Mouse (Mus musculus) hindbrain, embryonic 10.5 days (tissue): ENCODE data around the gene Bet1l. TPM values are rescaled to one million over a fixed set of nuclear protein-coding genes. Genes with fewer than 3 reads are reported as not detected.
"Not testable (repeated sequence)": the region's sequence is repeated elsewhere in the genome, so short reads cannot be mapped to it uniquely, and the experiment has no call there.

Experiments used
- DNase-seq: peaks from one replicate; pipeline ENCODE4 v3.0.0-alpha.2; 2017; ENCODE audit warnings: low spot score
- H3K27ac ChIP-seq: fragments of 300-500 bp; sonication (generic); 2 replicates; pipeline ENCODE4 v1.5.1; 2016; ENCODE audit warnings: mild to moderate bottlenecking, moderate library complexity
- H3K27me3 ChIP-seq: fragments of 300-500 bp; sonication (generic); 2 replicates; pipeline ENCODE4 v1.6.1; 2016; ENCODE audit warnings: mild to moderate bottlenecking; ENCODE audit not compliant: poor library complexity, insufficient read depth, severe bottlenecking
- H3K36me3 ChIP-seq: fragments of 300-500 bp; sonication (generic); 2 replicates; pipeline ENCODE4 v1.6.1; 2016; ENCODE audit warnings: mild to moderate bottlenecking, moderate library complexity
- H3K4me1 ChIP-seq: fragments of 300-500 bp; sonication (generic); replicated peaks from 2 replicates; pipeline ENCODE4 v1.6.1; 2016; ENCODE audit warnings: mild to moderate bottlenecking
- H3K4me3 ChIP-seq: fragments of 300-500 bp; sonication (generic); 2 replicates; pipeline ENCODE4 v1.5.1; 2016; ENCODE audit warnings: mild to moderate bottlenecking, moderate library complexity
- H3K9me3 ChIP-seq: fragments of 300-500 bp; sonication (generic); 2 replicates; pipeline ENCODE4 v1.6.1; 2016; ENCODE audit warnings: mild to moderate bottlenecking, moderate library complexity
- WGBS: fragments of 180-500 bp; shearing (Covaris S2); methylation state at CpG from one replicate; pipeline ENCODE4 v1.1.7; 2016; 5-methylcytosine and 5-hydroxymethylcytosine counted together
- polyA plus RNA-seq: library from polyadenylated mRNA; unstranded; fragments of >200 nt; fragmentation: Nextera tagmentation; extraction: Ambion mirVana; gene quantifications from 2 replicates; pipeline ENCODE4 v1.2.1, GENCODE M21; 2016

The Bet1l gene
- polyA plus RNA-seq, result 20.9 and 28.8 TPM in 2 replicates

DNA sequence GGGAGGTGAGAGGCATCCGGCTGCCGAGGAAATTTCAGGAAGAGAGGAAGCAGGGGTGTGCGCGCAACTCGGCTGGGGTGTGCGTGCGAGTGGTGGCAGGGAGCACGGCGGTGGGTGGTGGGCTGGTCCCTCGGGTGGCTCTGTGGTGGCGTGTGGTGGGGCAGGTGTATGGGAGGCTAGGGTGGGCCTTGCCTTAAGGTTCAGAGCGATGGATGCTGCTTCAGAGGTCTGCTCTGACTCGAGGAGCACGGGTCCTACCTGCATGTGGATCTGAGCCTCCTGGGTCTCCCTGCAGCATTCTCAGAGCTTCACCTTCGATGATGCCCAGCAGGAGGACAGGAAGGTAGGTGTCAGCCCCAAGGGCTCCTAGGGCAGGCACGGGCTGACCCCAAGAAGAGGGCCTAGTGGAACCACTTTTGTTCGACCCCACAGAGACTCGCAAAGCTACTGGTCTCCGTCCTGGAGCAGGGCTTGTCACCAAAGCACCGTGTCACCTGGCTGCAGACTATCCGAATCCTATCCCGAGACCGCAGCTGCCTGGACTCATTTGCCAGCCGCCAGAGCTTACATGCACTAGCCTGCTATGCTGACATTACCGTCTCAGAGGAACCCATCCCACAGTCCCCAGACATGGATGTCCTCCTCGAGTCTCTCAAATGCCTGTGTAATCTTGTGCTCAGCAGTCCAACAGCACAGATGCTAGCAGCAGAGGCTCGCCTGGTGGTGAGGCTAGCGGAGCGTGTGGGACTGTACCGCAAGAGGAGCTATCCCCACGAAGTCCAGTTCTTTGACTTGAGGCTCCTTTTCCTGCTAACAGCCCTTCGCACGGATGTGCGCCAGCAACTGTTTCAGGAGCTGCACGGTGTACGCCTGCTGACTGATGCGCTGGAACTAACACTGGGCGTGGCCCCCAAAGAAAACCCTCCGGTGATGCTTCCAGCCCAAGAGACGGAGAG, at the start of gene Bet1l:
TSS of gene Bet1l (minus strand) at position 28 of the 956 bp plus-strand sequence.
- H3K9me3 ChIP-seq, result no peaks in the 10 kb centered on the region
- no peaks in the 10 kb centered on the region for H3K27me3 ChIP-seq
- peaks cover 30% of the 10 kb centered on the region for H3K4me1 ChIP-seq
- peak within 1 kb of the TSS; percentile 74 for H3K4me3 ChIP-seq
- DNase-seq, result no peak
- H3K27ac ChIP-seq, result peak within 1 kb of the TSS; percentile 87
- H3K36me3 ChIP-seq, result peaks cover 67% of the 10 kb centered on the region
- WGBS, result 41% methylated on average over 40 of the region's 40 CpGs

GRCm38 (mm10) chr7:140907131-140907530, 49.8 kb upstream of the Bet1l start:
- Histone ChIP-seq H3K4me3 (no peak overlapping the region), H3K27me3 (0 out of 2 replicates have a peak, but pooled peaks cover 3% of the 10 kb centered on the region), H3K27ac (no peak overlapping the region), H3K36me3 (no peaks in the 10 kb centered on the region), H3K9me3 (no peaks in the 10 kb centered on the region), H3K4me1 (peaks cover 16% of the 10 kb centered on the region)
- DNase-seq, result no peak
- 88% methylated on average over 13 of the region's 13 CpGs for WGBS

DNA sequence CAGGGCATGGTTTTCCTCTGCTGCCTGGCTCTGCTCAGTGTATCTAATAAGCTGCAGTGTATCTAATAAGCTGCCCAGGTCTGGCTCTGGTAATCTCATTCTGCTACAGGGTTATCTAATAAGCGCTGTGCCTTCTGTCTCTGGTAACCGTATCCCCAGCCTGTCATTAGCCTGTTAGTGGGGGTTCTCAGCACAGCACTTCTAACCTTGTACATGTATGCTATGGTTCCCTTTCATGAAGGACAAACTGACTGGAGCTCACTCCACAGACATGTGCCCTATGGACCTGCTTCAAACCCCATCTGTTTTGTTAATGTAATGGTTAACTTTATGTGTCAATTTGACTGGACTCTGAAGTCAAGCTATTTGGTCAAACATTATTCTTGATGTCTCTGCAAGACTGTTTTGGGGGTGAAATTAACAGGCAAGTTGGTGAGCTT, 48.3 kb upstream of the Bet1l start:
- WGBS, result 88% methylated on average over 2 of the region's 2 CpGs
- H3K4me1 ChIP-seq, result peaks cover 20% of the 10 kb centered on the region
- H3K4me3 ChIP-seq, result no peak overlapping the region
- no peaks in the 10 kb centered on the region for H3K9me3 ChIP-seq
- no peak for DNase-seq
- no peaks in the 10 kb centered on the region for H3K36me3 ChIP-seq
- H3K27me3 ChIP-seq, result 0 out of 2 replicates have a peak, but pooled peaks cover 3% of the 10 kb centered on the region
- H3K27ac ChIP-seq, result no peak overlapping the region

- WGBS, result 25% methylated on average over 13 of the region's 13 CpGs
Observed at GRCm38 (mm10) chr7:140903212-140903611, 45.8 kb upstream of the Bet1l start.

GRCm38 (mm10) chr7:140902036-140902875, 44.9 kb upstream of the Bet1l start:
- no peaks in the 10 kb centered on the region for H3K9me3 ChIP-seq
- H3K27ac ChIP-seq, result peak overlapping the region; percentile 8
- peaks cover 11% of the 10 kb centered on the region; the same call in 1 of the 2 replicates for H3K4me1 ChIP-seq
- H3K36me3 ChIP-seq, result peaks cover 30% of the 10 kb centered on the region
- WGBS, result 79% methylated on average over 15 of the region's 15 CpGs
- H3K4me3 ChIP-seq, result no peak overlapping the region
- H3K27me3 ChIP-seq, result 0 out of 2 replicates have a peak, but pooled peaks cover 3% of the 10 kb centered on the region
- DNase-seq, result no peak

More at GRCm38 (mm10) chr7:140903212-140903611, 45.8 kb upstream of the Bet1l start:
- Histone ChIP-seq H3K4me3 (no peak overlapping the region), H3K4me1 (peaks cover 11% of the 10 kb centered on the region; the same call in 1 of the 2 replicates), H3K36me3 (peaks cover 20% of the 10 kb centered on the region), H3K27ac (0 out of 2 replicates have a peak overlapping the region, but pooled peaks have one; percentile 8), H3K9me3 (no peaks in the 10 kb centered on the region), H3K27me3 (0 out of 2 replicates have a peak, but pooled peaks cover 3% of the 10 kb centered on the region)
- peak; percentile 76 for DNase-seq

- Histone ChIP-seq H3K4me1 (peaks cover 11% of the 10 kb centered on the region; the same call in 1 of the 2 replicates), H3K36me3 (peaks cover 50% of the 10 kb centered on the region), H3K9me3 (no peaks in the 10 kb centered on the region), H3K27ac (no peak within 1 kb of the TSS), H3K27me3 (no peaks in the 10 kb centered on the region), H3K4me3 (no peak within 1 kb of the TSS)
- WGBS, result 83% methylated on average over 10 of the region's 10 CpGs
- no peak for DNase-seq
Observed at GRCm38 (mm10) chr7:140900220-140900619, 42.8 kb upstream of the Bet1l start, which contains the start of gene Cox8b. Cox8b (minus strand) TSS chr7:140900446.

- H3K36me3 ChIP-seq, result peaks cover 60% of the 10 kb centered on the region
- 74% methylated on average over 3 of the region's 3 CpGs for whole genome bisulfite sequencing
- H3K4me3 ChIP-seq, result no peak overlapping the region
- DNase-seq, result no peak
- H3K27me3 ChIP-seq, result no peaks in the 10 kb centered on the region
- H3K9me3 ChIP-seq, result no peaks in the 10 kb centered on the region
- H3K27ac ChIP-seq, result no peak overlapping the region
- H3K4me1 ChIP-seq, result peaks cover 11% of the 10 kb centered on the region; the same call in 1 of the 2 replicates
Observed at GRCm38 (mm10) chr7:140899121-140899520, 41.7 kb upstream of the Bet1l start.

- peaks cover 72% of the 10 kb centered on the region for H3K36me3 ChIP-seq
- 90% methylated on average over 7 of the region's 7 CpGs for WGBS
- H3K4me3 ChIP-seq, result no peak overlapping the region
- H3K9me3 ChIP-seq, result no peaks in the 10 kb centered on the region
- no peaks in the 10 kb centered on the region for H3K27me3 ChIP-seq
- no peak for DNase-seq
- H3K27ac ChIP-seq, result no peak overlapping the region
- peaks cover 8% of the 10 kb centered on the region; the same call in 1 of the 2 replicates for H3K4me1 ChIP-seq
Observed at GRCm38 (mm10) chr7:140897863-140898262, 40.5 kb upstream of the Bet1l start.

- no peak overlapping the region for H3K27ac ChIP-seq
- H3K4me1 ChIP-seq, result no peaks in the 10 kb centered on the region
- 94% methylated on average over 3 of the region's 3 CpGs for WGBS
- no peak overlapping the region for H3K4me3 ChIP-seq
- no peaks in the 10 kb centered on the region for H3K27me3 ChIP-seq
- peaks cover 86% of the 10 kb centered on the region for H3K36me3 ChIP-seq
- H3K9me3 ChIP-seq, result no peaks in the 10 kb centered on the region
- DNase-seq, result no peak
Observed at GRCm38 (mm10) chr7:140894611-140895010, 37.2 kb upstream of the Bet1l start.

DNA sequence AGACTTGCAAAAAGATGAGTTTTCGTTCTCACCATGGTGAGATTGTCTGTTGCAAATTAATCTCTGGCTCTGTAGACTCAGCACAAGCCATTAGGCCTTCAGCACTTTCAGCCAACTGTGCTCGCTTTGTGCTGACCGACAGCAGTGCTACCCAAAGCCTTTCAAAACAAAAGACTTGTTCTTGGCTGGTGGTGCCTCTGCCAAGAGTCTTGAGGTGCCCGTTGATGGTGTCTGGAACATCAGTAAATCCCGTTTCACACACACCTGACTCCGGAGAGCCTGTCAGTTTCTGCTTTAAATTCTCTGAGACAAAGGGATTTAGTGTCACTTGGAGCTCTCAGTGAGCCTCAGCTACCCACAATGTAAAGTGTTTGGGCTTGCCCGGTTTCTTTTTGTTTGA, 36.7 kb upstream of the Bet1l start:
- 94% methylated on average over 7 of the region's 7 CpGs for whole genome bisulfite sequencing
- DNase-seq, result no peak
- Histone ChIP-seq H3K27ac (no peak overlapping the region), H3K27me3 (no peaks in the 10 kb centered on the region), H3K4me3 (no peak overlapping the region), H3K36me3 (peaks cover 86% of the 10 kb centered on the region), H3K9me3 (no peaks in the 10 kb centered on the region), H3K4me1 (no peaks in the 10 kb centered on the region)

DNA sequence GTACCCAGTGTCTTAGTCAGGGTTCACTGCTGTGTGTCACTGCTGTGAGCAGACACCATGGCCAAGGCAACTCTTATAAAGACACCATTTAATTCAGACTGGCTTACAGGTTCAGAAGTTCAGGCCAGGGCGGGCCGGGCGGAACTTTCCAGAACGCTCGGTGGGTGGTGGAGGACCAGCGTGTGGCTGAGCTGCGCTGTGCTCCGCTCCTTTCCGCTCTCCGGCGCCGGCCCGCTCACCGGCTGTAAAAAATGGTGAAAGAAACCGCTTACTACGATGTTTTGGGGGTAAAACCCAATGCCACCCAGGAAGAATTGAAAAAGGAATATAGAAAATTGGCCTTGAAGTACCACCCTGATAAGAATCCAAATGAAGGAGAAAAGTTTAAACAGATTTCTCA, 33.3 kb upstream of the Bet1l start:
- not testable (repeated sequence) for DNase-seq, H3K4me3 ChIP-seq, H3K9me3 ChIP-seq, H3K4me1 ChIP-seq, H3K27ac ChIP-seq, H3K27me3 ChIP-seq
- H3K36me3 ChIP-seq, result peaks cover 86% of the 10 kb centered on the region
- WGBS, result 97% methylated on average over 16 of the region's 16 CpGs

- Histone ChIP-seq H3K4me1 (peaks cover 20% of the 10 kb centered on the region), H3K9me3 (no peaks in the 10 kb centered on the region), H3K27me3 (no peaks in the 10 kb centered on the region), H3K4me3 (peak overlapping the region; percentile 90), H3K36me3 (peaks cover 43% of the 10 kb centered on the region), H3K27ac (peak overlapping the region; percentile 91)
- WGBS, result under 1% methylated on average over 12 of the region's 12 CpGs
- no peak for DNase-seq
Observed at GRCm38 (mm10) chr7:140882469-140882803, 25.1 kb upstream of the Bet1l start.
